Mouse (Mus musculus) layer of hippocampus, adult 11-12 months (tissue): ENCODE measurements around the gene Atg9b.
A peak's percentile ranks its signal among the peaks of the same experiment; 100 is the strongest.

Source experiments
- DNase-seq: peaks from one replicate; pipeline ENCODE4 v3.0.0; 2022; ENCODE audit warnings: low spot score

Gene Atg9b

DNA sequence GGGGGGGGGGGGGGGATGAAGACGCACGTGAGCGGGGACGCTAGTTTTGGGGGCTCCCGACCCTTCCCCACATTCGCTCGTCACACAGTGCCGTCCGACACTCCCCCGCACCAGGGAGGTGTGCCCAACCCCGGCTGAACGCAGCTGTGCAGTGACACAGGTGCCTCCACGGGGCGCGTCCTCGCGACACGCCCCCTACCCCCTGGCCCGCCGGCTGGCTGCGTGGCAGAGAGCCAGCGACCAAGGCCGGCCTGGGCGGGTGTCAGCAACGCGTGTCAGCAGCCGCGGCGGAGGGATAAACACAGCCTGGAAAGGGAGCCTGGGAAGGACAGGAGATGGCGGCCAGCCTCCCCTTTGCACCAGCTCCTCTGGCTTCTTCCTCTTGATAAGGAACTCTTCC, 43.4 kb downstream of the Atg9b start:
- DNase-seq, result no peak

DNA sequence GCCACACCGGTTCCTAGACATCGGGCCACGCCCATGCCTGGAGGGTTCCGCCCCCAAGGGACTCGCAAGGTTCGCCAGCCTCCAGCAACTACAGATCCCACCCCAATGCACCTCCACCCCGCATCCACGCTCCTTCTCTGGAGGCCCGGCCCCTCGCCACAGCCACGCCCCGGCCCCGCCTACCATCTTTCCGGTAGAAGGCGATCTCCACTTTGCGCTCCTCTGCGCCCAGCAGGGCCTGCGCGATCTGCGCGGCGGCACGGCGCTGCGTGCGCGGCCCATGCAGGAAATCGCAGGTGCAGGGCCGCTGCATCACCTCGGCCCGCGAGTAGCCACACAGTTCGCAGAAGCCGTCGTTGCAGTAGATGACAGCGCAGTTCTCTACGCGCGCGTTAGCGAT, 43.8 kb downstream of the Atg9b start:
- DNase-seq, result peak; percentile 51

DNA sequence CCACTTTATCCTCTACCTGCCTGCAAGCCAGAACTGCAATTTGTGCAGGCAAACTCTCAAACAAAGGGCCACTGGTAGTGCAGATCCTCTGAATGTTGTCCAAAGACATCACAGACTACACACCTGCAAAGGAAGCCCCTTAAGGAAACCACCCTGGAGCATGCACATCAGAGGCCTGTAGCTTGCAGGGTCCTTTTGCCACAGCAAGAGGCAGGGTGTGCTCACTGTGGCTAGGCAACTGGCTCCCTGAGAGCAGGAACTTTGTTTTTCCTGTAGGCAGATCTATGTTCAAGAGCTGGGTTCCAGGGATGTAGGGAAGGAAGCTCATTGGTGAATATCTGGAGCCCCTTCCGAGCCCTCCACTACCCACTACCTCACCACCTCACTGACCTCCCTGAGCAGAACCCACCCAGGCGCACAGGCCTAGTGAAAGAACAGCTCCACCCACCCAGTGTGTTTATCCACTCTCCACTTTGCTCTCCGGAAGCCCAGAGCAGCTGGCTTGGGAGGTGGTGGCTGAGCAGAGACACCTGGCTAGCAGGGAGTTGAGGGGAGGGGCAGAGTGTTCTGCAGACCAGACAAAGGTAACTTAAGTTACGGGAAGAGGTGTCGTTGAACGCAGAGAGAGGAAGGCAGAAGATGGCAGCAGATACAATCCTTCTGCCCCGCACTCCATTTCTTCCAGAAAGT, 44.6 kb downstream of the Atg9b start:
- DNase-seq, result no peak

DNA sequence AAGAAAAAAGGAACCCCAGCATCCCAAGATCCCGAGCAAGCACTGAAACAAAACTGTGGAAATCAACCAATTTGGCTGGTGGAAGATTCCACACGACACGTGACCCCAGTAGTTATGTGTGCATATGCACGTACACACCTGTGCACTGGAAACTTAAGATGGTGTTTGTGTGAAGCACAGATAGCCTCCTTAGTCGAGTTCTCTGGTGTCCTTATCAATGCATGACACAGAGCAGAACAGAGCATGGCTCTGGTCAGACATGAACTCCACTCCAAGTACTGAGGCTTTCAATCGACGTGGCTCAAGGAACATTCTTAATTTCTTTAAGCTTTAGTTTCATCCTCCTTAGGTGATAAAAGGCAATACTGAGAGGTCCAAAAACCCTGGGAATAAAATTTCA, 45.6 kb downstream of the Atg9b start:
- DNase-seq, result no peak

DNA sequence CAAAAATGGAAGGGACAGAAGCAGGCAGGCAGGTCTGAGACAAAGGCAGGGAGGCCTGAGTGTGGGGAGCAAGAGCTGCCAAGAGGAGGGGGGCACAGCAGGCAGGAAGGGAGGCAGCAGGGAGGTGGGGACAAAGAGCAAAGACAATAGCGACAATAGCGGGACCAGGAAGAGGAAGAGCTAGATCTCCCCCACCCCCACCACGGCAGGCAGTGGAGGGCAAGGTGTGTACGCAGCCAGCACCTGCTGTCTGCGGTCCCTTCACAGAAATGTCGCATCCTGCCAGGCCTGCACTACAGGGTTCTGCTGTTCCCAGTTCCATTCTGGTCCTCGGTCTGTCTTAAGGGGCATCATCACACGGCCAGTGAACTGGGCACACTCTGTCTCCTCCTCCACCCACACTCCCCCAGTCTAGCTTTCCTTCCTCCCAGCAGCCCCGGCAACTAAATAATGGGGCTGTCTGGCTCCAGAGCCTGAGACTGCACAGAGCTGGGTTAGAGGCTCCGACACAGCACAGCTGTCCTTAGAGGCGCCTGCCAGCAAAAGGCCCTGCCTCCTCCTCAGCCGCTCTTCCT, 47.4 kb downstream of the Atg9b start:
- no peak for DNase-seq

DNA sequence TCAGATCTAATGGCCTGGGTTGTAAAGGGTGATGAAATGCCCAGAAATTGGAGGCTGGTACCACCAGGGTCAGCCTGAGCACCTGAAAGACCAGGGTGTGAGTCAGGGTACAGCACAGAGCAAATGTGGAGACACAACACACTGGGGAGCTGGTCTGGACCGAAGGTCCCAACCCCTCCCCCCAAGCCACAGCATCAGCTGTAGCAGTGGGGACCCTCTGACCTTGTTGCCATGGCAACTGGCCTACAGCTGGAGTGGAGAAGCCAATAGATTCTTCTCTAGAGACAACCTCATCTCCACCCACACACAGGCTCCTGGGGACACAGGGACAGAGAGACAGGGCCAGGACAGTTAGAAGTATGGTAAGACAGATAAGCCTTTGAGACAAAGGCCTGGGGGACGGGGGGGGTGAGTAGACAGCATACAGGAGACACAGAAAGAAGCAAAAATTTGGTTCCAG, 47.9 kb downstream of the Atg9b start:
- no peak for DNase-seq

DNA sequence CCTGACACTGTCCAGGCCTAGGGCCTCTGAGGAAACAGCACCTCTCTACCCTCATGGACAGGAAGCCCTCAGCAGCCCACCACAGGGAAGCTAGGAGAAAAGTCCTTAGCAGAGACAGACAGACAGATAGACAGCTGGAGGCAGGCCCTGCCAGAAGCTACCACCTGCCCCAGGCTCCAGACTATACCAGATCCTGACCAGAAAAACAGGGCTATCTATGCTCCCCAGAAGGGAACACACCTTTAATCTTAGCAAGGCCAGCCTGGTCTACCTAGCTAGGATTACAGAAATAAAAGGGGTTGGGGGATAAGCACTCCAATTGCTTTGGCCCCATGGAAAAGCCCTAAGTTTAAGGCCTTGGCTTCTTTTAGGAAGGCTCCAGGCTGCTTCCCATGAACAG, 48.6 kb downstream of the Atg9b start:
- no peak for DNase-seq

DNA sequence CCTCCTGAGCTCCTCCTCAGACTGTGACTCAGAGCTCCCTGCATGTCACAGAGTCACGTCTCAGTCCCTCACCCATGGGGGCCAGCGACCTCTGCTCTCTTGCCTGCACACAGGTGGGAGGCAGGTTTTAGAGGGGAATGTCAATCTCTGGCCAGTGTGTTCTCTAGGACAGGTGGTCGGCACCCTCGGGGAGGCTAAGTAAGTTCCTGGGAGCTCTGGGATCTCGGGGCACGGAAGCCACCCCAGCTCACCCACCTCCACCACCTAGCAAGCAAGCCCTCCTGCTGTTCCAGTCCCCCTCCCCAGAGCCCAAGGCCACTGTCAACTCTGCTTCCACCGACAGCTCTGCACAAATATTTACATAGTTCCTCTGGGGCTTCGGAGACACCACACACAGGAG, 49.0 kb downstream of the Atg9b start:
- DNase-seq, result no peak

DNA sequence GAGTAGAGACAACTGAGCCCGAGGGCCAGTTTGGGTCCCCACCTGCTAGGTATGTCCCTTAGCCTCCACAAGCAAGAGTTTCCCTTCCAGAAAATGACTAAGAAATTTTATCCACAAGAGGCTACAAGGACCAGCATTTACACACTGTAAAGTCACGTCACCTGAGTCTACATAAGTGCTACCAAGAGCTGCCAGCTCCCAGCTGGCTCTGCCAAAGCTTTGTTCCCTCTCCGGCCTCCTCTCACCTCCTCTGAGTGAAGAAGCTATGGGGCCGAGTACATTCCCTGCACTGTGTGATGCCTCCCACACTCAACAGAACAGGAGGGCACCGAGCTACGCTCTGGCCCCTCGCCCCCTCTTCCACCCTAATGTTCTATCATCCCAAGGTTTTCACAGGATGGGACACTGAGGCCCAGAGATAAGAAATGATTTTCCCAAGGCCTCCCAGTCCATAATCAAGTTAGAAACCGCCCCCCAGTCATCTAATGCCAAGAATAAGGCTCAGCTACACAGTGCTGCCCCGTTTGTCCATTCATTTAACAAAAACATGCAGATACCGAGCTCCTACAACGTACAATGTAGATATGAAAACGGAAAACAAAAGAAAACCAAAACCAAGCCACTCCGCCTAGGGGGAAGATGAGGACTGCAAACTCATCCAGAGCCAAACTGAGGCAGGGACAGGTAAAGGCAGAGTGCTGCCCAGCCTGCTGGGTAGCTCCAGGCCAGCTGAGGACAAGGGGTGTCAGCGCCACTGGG, 49.6 kb downstream of the Atg9b start:
- DNase-seq, result no peak

DNA sequence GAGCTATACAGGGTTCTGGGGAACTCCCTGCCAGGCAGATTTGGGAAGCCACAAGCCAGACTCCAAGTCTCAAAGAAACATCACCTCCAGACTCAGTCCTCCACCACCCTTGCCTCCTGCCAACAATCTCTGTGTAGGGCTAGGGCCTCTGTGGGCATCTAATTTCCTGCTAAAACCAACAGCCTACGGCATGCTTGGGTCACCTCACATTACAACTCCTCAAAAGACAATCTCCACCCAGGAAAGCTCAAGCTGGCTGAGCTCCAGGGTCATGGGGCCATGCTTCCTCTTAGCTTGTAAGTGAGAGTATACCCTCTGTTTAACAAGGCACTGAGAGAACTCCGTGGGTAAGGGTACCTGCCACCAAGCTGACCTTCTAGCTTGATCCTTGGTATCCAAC, 54.1 kb downstream of the Atg9b start:
- no peak for DNase-seq

DNA sequence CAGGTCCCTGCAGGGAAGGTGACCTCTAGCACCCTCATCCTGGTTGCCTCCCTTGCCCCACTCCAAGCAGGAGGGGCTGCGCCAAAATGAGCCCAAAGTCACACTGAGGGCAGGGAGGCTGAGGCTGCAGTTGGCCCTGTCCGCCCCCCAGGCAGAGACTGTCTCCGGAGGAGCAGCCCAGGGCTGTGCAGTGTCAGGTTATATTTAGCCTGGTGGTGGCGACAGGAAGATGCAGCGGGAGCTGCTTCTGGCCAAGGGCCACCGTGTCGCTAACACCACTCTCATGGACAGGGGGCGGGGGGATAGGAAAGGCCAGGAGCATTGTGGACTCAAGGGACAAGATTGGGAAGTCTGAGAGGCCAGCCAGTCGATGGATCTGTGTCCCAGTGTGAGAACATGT, 54.6 kb downstream of the Atg9b start:
- no peak for DNase-seq

DNA sequence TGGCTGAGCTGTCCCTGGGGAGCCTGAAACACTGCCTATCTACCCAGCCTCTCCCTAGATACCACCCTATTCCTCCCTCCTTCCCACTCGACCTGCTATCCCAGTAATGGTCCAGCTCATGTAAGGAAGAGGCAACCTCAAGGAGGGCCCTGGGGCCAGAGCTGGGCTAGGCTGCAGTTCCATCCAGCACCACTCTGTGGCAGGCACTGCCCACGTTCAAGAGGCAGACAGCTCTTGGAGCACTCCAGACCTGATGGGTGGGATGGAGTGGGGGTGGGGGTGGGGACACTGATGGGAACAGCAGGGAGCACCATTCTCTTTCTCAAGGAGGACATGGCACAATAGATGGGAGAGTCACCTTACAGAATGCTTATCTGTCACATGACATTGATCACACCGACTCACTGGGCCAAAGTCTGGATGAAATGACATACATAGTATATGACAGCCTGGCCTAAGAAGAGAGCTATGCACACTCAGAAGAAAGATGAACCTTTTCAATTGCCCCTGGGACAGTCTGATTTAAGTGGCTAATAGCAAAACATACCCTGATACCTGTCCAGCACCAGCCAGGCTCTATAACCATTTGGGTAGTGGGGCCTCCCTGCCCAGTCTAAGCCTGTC, 55.9 kb downstream of the Atg9b start:
- peak; percentile 48 for DNase-seq

DNA sequence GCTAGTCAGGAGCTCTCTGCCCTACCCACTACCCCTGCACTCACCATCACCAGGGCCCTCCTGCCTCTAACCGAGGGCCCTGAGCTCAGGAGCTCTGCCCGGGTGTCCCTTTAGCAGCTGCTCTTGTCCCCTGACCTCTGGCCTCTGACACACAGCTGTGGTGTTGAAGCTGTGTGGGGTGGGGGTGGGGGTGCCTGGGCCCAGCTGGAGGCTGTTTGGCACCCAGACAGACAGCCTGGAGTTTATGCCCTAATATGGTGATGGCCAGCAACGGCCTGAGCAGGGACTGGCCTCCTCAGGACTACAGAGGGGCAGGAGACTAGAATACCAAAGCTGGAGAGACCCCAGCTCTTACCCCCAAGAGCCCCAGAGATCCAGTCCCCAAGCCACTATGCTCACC, 57.2 kb downstream of the Atg9b start:
- DNase-seq, result no peak
